Mouse (Mus musculus) cortical plate, adult 2 months (tissue): ENCODE results near the gene Pou6f1. TPM values are rescaled to one million over a fixed set of nuclear protein-coding genes. Genes with fewer than 3 reads are reported as not detected.

ENCODE experiments used
- H3K27ac ChIP-seq: fragments of 200-500 bp; 2 replicates; pipeline ENCODE4 v1.5.1; 2012; ENCODE audit warnings: low read length, control low read depth, inconsistent platforms; ENCODE audit not compliant: insufficient read depth
- H3K4me1 ChIP-seq: fragments of 200-500 bp; 2 replicates; pipeline ENCODE4 v1.6.1; 2011; ENCODE audit warnings: low read length; ENCODE audit not compliant: control insufficient read depth, insufficient read depth
- H3K4me3 ChIP-seq: fragments of 200-500 bp; 2 replicates; pipeline ENCODE4 v1.5.1; 2011; ENCODE audit warnings: mild to moderate bottlenecking, low read length, control low read depth; ENCODE audit not compliant: insufficient read depth
- CTCF ChIP-seq: fragments of 200-500 bp; IDR thresholded peaks from 2 replicates; pipeline ENCODE4 v1.5.1; 2011; ENCODE audit warnings: mild to moderate bottlenecking, control low read depth, low read length; ENCODE audit not compliant: insufficient read depth; ENCODE audit errors: extremely low read depth
- POLR2A ChIP-seq: fragments of 200-500 bp; IDR thresholded peaks from 2 replicates; pipeline ENCODE4 v1.6.1; 2011; ENCODE audit warnings: mild to moderate bottlenecking, low read length, control low read depth; ENCODE audit not compliant: insufficient read depth; ENCODE audit errors: extremely low read depth
- polyA plus RNA-seq: library from polyadenylated mRNA; depleted of rRNA; stranded (reverse); fragments of >200 nt; gene quantifications from 2 replicates; pipeline ENCODE4 v1.2.3, GENCODE M21; 2012; rRNA removed

Pou6f1 gene
- polyA plus RNA-seq, 1 experiment: 120 TPM

DNA sequence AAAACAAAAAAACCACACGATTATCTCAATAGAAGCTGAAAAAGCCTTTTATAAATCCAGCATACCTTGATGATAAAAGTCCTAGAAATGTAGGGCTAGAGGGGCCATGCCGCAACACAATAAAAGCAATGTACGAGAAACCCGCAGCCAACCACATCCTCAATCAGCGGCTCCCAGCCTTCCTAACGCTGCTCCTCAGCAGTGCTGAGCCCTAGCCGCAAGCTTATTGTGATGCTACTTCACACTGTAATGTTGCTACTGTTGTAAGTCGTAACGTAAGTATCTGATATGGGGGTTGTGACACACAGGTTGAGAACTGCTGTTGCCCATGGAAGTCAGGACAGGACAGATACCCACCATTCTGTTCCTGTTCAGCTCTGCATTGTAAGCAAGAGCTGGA is 60.4 kb downstream of the Pou6f1 start:
- peaks cover 2% of the 10 kb centered on the region for H3K4me1 ChIP-seq
- no peak for TF ChIP-seq POLR2A
- no peak for TF ChIP-seq CTCF

GRCm38 (mm10) chr15:100537913-100538312 is 61.9 kb downstream of the Pou6f1 start:
- Histone ChIP-seq H3K4me3 (no peak overlapping the region), H3K27ac (no peak overlapping the region), H3K4me1 (peaks cover 2% of the 10 kb centered on the region)
- peak; percentile 23; the same call in 1 of the 2 replicates for TF ChIP-seq CTCF
- TF ChIP-seq POLR2A: no peak

More for the DNA sequence above, 60.4 kb downstream of the Pou6f1 start:
- H3K4me3 ChIP-seq: no peak overlapping the region
- no peak overlapping the region for H3K27ac ChIP-seq

GRCm38 (mm10) chr15:100527900-100528299 is 71.9 kb downstream of the Pou6f1 start:
- Histone ChIP-seq H3K4me1 (no peaks in the 10 kb centered on the region), H3K27ac (no peak overlapping the region), H3K4me3 (no peak overlapping the region)
- no peak for TF ChIP-seq POLR2A
- TF ChIP-seq CTCF: no peak

- Histone ChIP-seq H3K4me1 (no peaks in the 10 kb centered on the region), H3K4me3 (no peak overlapping the region), H3K27ac (no peak overlapping the region)
- TF ChIP-seq CTCF (no peak), POLR2A (no peak)
Observed at GRCm38 (mm10) chr15:100525405-100525804, 74.4 kb downstream of the Pou6f1 start.

Other genes with a start within 250 kb of the Pou6f1 start
- not detected in 2 replicates for gene Methig1, start 246.8 kb downstream of the Pou6f1 start, polyA plus RNA-seq
- gene Mettl7a2, start 246.8 kb downstream of the Pou6f1 start, polyA plus RNA-seq: not detected in 2 replicates
- not detected in 2 replicates for gene Higd1c, start 235.4 kb downstream of the Pou6f1 start, polyA plus RNA-seq
- gene Gm5475, start 177.8 kb downstream of the Pou6f1 start, polyA plus RNA-seq: 0.04 TPM in 1 of 2 replicates, not detected in the other
- 47.8 and 51.6 TPM in 2 replicates for gene Slc11a2, start 174.9 kb downstream of the Pou6f1 start, polyA plus RNA-seq
- gene Letmd1, start 131.0 kb downstream of the Pou6f1 start, polyA plus RNA-seq: 97.9 and 101 TPM in 2 replicates
- 24.4 and 24.7 TPM in 2 replicates for gene Csrnp2, start 104.5 kb downstream of the Pou6f1 start, polyA plus RNA-seq
- gene Tfcp2, start 48.0 kb downstream of the Pou6f1 start, polyA plus RNA-seq: 20.2 and 22.6 TPM in 2 replicates
- gene Dazap2, start 15.4 kb upstream of the Pou6f1 start, polyA plus RNA-seq: 202 and 216 TPM in 2 replicates
- 4.2 and 4.4 TPM in 2 replicates for gene Smagp, start 37.0 kb upstream of the Pou6f1 start, polyA plus RNA-seq
- gene Bin2, start 69.6 kb upstream of the Pou6f1 start, polyA plus RNA-seq: 7.4 and 7.6 TPM in 2 replicates
- 7.9 and 8.3 TPM in 2 replicates for gene Cela1, start 87.9 kb upstream of the Pou6f1 start, polyA plus RNA-seq
- 6.5 and 8.2 TPM in 2 replicates for gene Galnt6, start 129.4 kb upstream of the Pou6f1 start, polyA plus RNA-seq
- gene Slc4a8, start 161.8 kb upstream of the Pou6f1 start, polyA plus RNA-seq: 31.4 and 36.0 TPM in 2 replicates